Mouse (Mus musculus) CD4-positive, CD25-positive, alpha-beta regulatory T cell, adult 4 months (primary cell): ENCODE measurements around the gene Crybg1. TPM values are rescaled to one million over a fixed set of nuclear protein-coding genes. Genes with fewer than 3 reads are reported as not detected.

Experiments used
- ATAC-seq: one replicate; pipeline ENCODE4 v1.8.0; 2017
- polyA plus RNA-seq, 2 experiments: library from polyadenylated mRNA; unstranded; fragments of 100-300 nt; shearing (Covaris generic); gene quantifications; one replicate each; pipeline ENCODE4 v1.2.1; 2017

The Crybg1 gene
- polyA plus RNA-seq, 2 experiments from 2014 or later, result 23.9 to 24.8 TPM

- ATAC-seq, result no peak
Measured at GRCm38 (mm10) chr10:44091757-44092156, 56.9 kb downstream of the Crybg1 start.

GRCm38 (mm10) chr10:44080351-44080750 lies 68.3 kb downstream of the Crybg1 start:
- no peak for ATAC-seq

GRCm38 (mm10) chr10:44078799-44079521 lies 69.7 kb downstream of the Crybg1 start:
- ATAC-seq, result no peak

- ATAC-seq, result peak; percentile 92
Measured at GRCm38 (mm10) chr10:44071095-44071494, 77.6 kb downstream of the Crybg1 start.

- ATAC-seq, result peak; percentile 71
Measured at GRCm38 (mm10) chr10:44069131-44069530, 79.5 kb downstream of the Crybg1 start.

- no peak for ATAC-seq
Measured at GRCm38 (mm10) chr10:44065848-44066360, 82.7 kb downstream of the Crybg1 start.

- ATAC-seq, result no peak
Measured at GRCm38 (mm10) chr10:44062981-44063380, 85.7 kb downstream of the Crybg1 start.

- no peak for ATAC-seq
Measured at GRCm38 (mm10) chr10:44050913-44051312, 97.7 kb downstream of the Crybg1 start.

GRCm38 (mm10) chr10:44044727-44045126 lies 103.9 kb downstream of the Crybg1 start:
- no peak for ATAC-seq

GRCm38 (mm10) chr10:44043630-44044029 lies 105.0 kb downstream of the Crybg1 start:
- ATAC-seq, result no peak

- no peak for ATAC-seq
Measured at GRCm38 (mm10) chr10:44039185-44039584, 109.5 kb downstream of the Crybg1 start.

GRCm38 (mm10) chr10:44037918-44038544 lies 110.6 kb downstream of the Crybg1 start:
- peak; percentile 93 for ATAC-seq

GRCm38 (mm10) chr10:44029566-44029965 lies 119.1 kb downstream of the Crybg1 start:
- ATAC-seq, result no peak

GRCm38 (mm10) chr10:44027226-44027625 lies 121.4 kb downstream of the Crybg1 start:
- no peak for ATAC-seq

- ATAC-seq, result no peak
Measured at GRCm38 (mm10) chr10:44026105-44026504, 122.5 kb downstream of the Crybg1 start.

- peak; percentile 57 for ATAC-seq
Measured at GRCm38 (mm10) chr10:44024705-44025104, 123.9 kb downstream of the Crybg1 start.

GRCm38 (mm10) chr10:44020141-44020540 lies 128.5 kb downstream of the Crybg1 start:
- ATAC-seq, result no peak

GRCm38 (mm10) chr10:44018562-44018961 lies 130.1 kb downstream of the Crybg1 start:
- no peak for ATAC-seq

- ATAC-seq, result no peak
Measured at GRCm38 (mm10) chr10:44015631-44016030, 133.0 kb downstream of the Crybg1 start.

- ATAC-seq, result no peak
Measured at GRCm38 (mm10) chr10:44013885-44014284, 134.8 kb downstream of the Crybg1 start.

- no peak for ATAC-seq
Measured at GRCm38 (mm10) chr10:44011408-44011807, 137.2 kb downstream of the Crybg1 start.

- no peak for ATAC-seq
Measured at GRCm38 (mm10) chr10:44008808-44009207, 139.8 kb downstream of the Crybg1 start.

- ATAC-seq, result no peak
Measured at GRCm38 (mm10) chr10:44006815-44007214, 141.8 kb downstream of the Crybg1 start.
